ENCODE assay signal across 11 mouse cellular contexts in the genomic region with DNA sequence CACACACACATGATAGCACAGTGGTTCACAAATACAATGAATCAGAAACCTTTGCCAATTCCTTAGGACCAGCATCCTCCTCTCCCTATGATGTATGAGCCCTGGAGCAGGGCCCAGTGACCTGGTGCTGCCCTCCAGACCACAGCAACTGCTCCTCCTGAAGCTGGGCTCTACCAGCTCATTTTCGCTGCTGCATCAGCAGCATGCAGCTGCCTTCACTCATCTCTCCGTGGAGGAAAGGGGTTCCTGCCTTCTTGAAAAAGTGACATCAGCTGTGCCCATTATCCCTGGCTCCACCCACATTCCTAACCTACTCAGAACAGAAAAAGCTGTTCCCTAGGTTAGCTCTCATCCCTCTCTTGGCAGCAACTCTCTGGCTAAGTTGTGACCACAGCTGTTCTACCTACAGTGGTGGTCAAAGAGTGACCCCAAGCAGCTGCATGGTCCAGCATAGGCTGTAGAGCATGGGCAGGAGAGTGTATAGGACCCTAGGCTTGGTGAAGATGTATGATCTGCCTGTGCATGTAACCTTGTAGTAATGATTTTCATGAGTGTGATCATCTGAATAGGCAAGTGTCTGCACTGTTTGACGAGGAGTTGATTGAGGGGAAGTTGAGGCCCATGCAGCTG.
DNase-seq lines count a peak whose midpoint lies in the region; ATAC-seq lines count a peak whose summit lies in the region.
"Had no signal": no experiment of that assay in that cellular context is flagged by ENCODE, and none has a peak within 500 bp of the region (broad histone marks: within the 10 kb centered on the region; RNA-seq: fewer than 3 reads in every experiment).

No protein-coding gene starts in this region.

- peak; percentile 72; the same call in 1 of the 2 replicates for ATAC-seq in embryonic facial prominence, embryonic 12.5 days (ENCODE audit: insufficient number of reproducible peaks, insufficient read depth, low FRiP score, low TSS enrichment)
- ATAC-seq in lung, embryonic 16.5 days (ENCODE audit: low read depth), result peak; percentile 71

- H3K4me1 ChIP-seq in embryonic facial prominence, embryonic 12.5 days, result peaks cover 6% of the 10 kb centered on the region
- H3K4me1 ChIP-seq in lung, embryonic 16.5 days (replicated peaks; ENCODE audit: control insufficient read depth, insufficient read depth, low read length), result no peaks in the 10 kb centered on the region; the same call in 1 of the 2 replicates

- WGBS in embryonic facial prominence, embryonic 12.5 days, result 33% methylated on average over 3 of the region's 3 CpGs
- 24% methylated on average over 3 of the region's 3 CpGs for WGBS in lung, embryonic 16.5 days

- DNase-seq in kidney, adult 9 months, result peak; percentile 13
- DNase-seq in kidney, adult 18-20 months, result no peak
- peak; percentile 3 for DNase-seq in adrenal gland, adult 8-10 months
- no peak for DNase-seq in left cerebral cortex, adult 11 months (ENCODE audit: low spot score)
- DNase-seq in spleen, postnatal 14 days (ENCODE audit: low spot score in 2 of 2), result no peak
- no peak for DNase-seq in cerebellum, postnatal 25 days

- no peak overlapping the region for H3K9ac ChIP-seq in embryonic facial prominence, embryonic 12.5 days
- H3K9ac ChIP-seq in lung, embryonic 16.5 days (ENCODE audit: low read length), result no peak overlapping the region
- H3K9ac ChIP-seq: hindbrain, embryonic 12.5 days; midbrain, embryonic 12.5 days had no signal

- no peaks in the 10 kb centered on the region for H3K36me3 ChIP-seq in embryonic facial prominence, embryonic 12.5 days
- H3K36me3 ChIP-seq in lung, embryonic 16.5 days (ENCODE audit: control insufficient read depth, insufficient read depth, low read length), result no peaks in the 10 kb centered on the region
- H3K36me3 ChIP-seq: G1E; hindbrain, embryonic 12.5 days; midbrain, embryonic 12.5 days had no signal

- no peak overlapping the region for H3K4me3 ChIP-seq in embryonic facial prominence, embryonic 12.5 days
- H3K4me3 ChIP-seq in lung, embryonic 16.5 days (ENCODE audit: low read length), result no peak overlapping the region
- H3K4me3 ChIP-seq: hindbrain, embryonic 12.5 days; midbrain, embryonic 12.5 days had no signal

- H3K9me3 ChIP-seq in embryonic facial prominence, embryonic 12.5 days, result no peaks in the 10 kb centered on the region
- H3K9me3 ChIP-seq in lung, embryonic 16.5 days (ENCODE audit: control insufficient read depth, low read length), result no peaks in the 10 kb centered on the region
- H3K9me3 ChIP-seq: hindbrain, embryonic 12.5 days; midbrain, embryonic 12.5 days had no signal

- H3K27ac ChIP-seq in embryonic facial prominence, embryonic 12.5 days, result 0 out of 2 replicates have a peak overlapping the region, but pooled peaks have one; percentile 30
- no peak overlapping the region for H3K27ac ChIP-seq in lung, embryonic 16.5 days (ENCODE audit: low read length)
- H3K27ac ChIP-seq: hindbrain, embryonic 12.5 days; midbrain, embryonic 12.5 days had no signal

- no peaks in the 10 kb centered on the region for H3K27me3 ChIP-seq in embryonic facial prominence, embryonic 12.5 days
- H3K27me3 ChIP-seq in lung, embryonic 16.5 days (ENCODE audit: control insufficient read depth, insufficient read depth, low read depth, low read length), result no peaks in the 10 kb centered on the region
- H3K27me3 ChIP-seq: hindbrain, embryonic 12.5 days; midbrain, embryonic 12.5 days had no signal

- no peak overlapping the region for H3K4me2 ChIP-seq in embryonic facial prominence, embryonic 12.5 days (replicated peaks)
- H3K4me2 ChIP-seq in lung, embryonic 16.5 days (ENCODE audit: low read depth, low read length), result no peak overlapping the region
- H3K4me2 ChIP-seq: hindbrain, embryonic 12.5 days; midbrain, embryonic 12.5 days had no signal

Comparison
In these comparisons a context has a peak if more than half of its experiments do, and no peak if none do; other contexts are left out.
1. DNase-seq: peak in kidney, adult 9 months (single experiment) and adrenal gland, adult 8-10 months (single experiment); none in kidney, adult 18-20 months (single experiment), left cerebral cortex, adult 11 months (single experiment), spleen, postnatal 14 days (0 of 2) and cerebellum, postnatal 25 days (0 of 2).